Mouse (Mus musculus): ENCODE results near the gene Olfr398.

The Olfr398 gene

GRCm38 (mm10) chr11:73990307-73990706 lies at the start of gene Olfr398:
Gene Olfr398 (minus strand): TSS chr11:73990407.
- no peak for DNase-seq (ENCODE audit: low spot score in 2 of 2)

GRCm38 (mm10) chr11:73993115-73993514 lies 2.9 kb upstream of the Olfr398 start:
- no peak for DNase-seq (ENCODE audit: low spot score in 2 of 2)

- DNase-seq (ENCODE audit: low spot score in 2 of 2), result no peak
Observed at GRCm38 (mm10) chr11:73960517-73960916, 29.7 kb downstream of the Olfr398 start, which contains the start of gene Olfr397. Gene Olfr397 (plus strand): TSS chr11:73960817.

- DNase-seq (ENCODE audit: low spot score in 2 of 2), result no peak
Observed at GRCm38 (mm10) chr11:73936377-73936776, 53.8 kb downstream of the Olfr398 start, which contains the start of gene Olfr23. Gene Olfr23 (plus strand): TSS chr11:73936677.

Data from urinary bladder, postnatal 4 days (tissue).